Mouse (Mus musculus): ENCODE measurements around the gene Khdc1c. TPM values are rescaled to one million over a fixed set of nuclear protein-coding genes. Genes with fewer than 3 reads are reported as not detected.
"Not testable (repeated sequence)": the region's sequence is repeated elsewhere in the genome, so short reads cannot be mapped to it uniquely, and the experiment has no call there.

Khdc1c gene
- not detected for total RNA-seq (2021)
- polyA plus RNA-seq (2012; rRNA removed): not detected in 2 replicates
- long read RNA-seq: 0 reads

- not testable (repeated sequence) for DNase-seq
Measured at GRCm38 (mm10) chr1:21368031-21368430, at the start of gene Khdc1c. Khdc1c (plus strand) TSS chr1:21368331.

GRCm38 (mm10) chr1:21320271-21320670, 47.9 kb upstream of the Khdc1c start:
- DNase-seq: not testable (repeated sequence)

- no peak for DNase-seq
Measured at GRCm38 (mm10) chr1:21321656-21322055, 46.5 kb upstream of the Khdc1c start.

GRCm38 (mm10) chr1:21323996-21324574, 44.0 kb upstream of the Khdc1c start:
- no peak for DNase-seq

- DNase-seq: no peak
Measured at GRCm38 (mm10) chr1:21324633-21325032, 43.5 kb upstream of the Khdc1c start.

- no peak for DNase-seq
Measured at GRCm38 (mm10) chr1:21326733-21327132, 41.4 kb upstream of the Khdc1c start.

- DNase-seq: not testable (repeated sequence)
Measured at GRCm38 (mm10) chr1:21331161-21331560, 37.0 kb upstream of the Khdc1c start.

GRCm38 (mm10) chr1:21333222-21333973, 34.7 kb upstream of the Khdc1c start:
- DNase-seq: no peak

- no peak for DNase-seq
Measured at GRCm38 (mm10) chr1:21335836-21336235, 32.3 kb upstream of the Khdc1c start.

- no peak for DNase-seq
Measured at GRCm38 (mm10) chr1:21340745-21341144, 27.4 kb upstream of the Khdc1c start.

- peak; percentile 41 for DNase-seq
Measured at GRCm38 (mm10) chr1:21344253-21344652, 23.9 kb upstream of the Khdc1c start.

GRCm38 (mm10) chr1:21344752-21345151, 23.4 kb upstream of the Khdc1c start:
- not testable (repeated sequence) for DNase-seq

- DNase-seq: no peak
Measured at GRCm38 (mm10) chr1:21349341-21349740, 18.8 kb upstream of the Khdc1c start, which contains the start of gene Khdc1a. Khdc1a (plus strand) TSS chr1:21349641.

GRCm38 (mm10) chr1:21383256-21383655, 15.1 kb downstream of the Khdc1c start, which contains the start of gene Khdc1b:
Khdc1b (plus strand) TSS chr1:21383556.
- no peak for DNase-seq

GRCm38 (mm10) chr1:21391138-21391671, 23.1 kb downstream of the Khdc1c start:
- DNase-seq: no peak

- DNase-seq: no peak
Measured at GRCm38 (mm10) chr1:21402804-21403203, 34.7 kb downstream of the Khdc1c start.

GRCm38 (mm10) chr1:21407266-21407665, 39.1 kb downstream of the Khdc1c start:
- DNase-seq: no peak

- peak; percentile 36 for DNase-seq
Measured at GRCm38 (mm10) chr1:21411331-21412196, 43.4 kb downstream of the Khdc1c start.

- DNase-seq: no peak
Measured at GRCm38 (mm10) chr1:21412197-21412555, 44.0 kb downstream of the Khdc1c start.

- no peak for DNase-seq
Measured at GRCm38 (mm10) chr1:21419370-21419769, 51.2 kb downstream of the Khdc1c start.

Measured in adrenal gland, adult 2 months (tissue).